Mouse (Mus musculus): ENCODE data around the gene Cgnl1.

Cgnl1 gene

DNA sequence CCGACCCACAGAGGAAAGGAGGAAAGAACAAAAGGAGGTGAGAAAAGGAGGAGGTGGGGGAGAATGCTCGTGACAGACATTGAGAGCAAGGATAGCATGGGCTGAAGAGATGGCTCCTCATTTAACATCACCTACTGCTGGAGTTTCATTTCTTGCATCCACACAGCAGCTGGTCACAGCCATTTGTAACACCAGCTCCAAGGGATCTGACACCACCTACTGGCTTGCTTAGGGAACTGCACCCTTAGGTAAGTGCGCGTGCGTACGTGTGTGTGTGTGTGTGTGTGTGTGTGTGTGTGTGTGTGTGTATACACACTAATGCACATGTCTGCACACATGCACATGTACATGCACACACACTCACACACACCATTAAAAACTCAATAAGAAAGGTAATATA lies 158.4 kb downstream of the Cgnl1 start:
- no peak for TF ChIP-seq GATA4 (IDR thresholded peaks at IDR 0.05; ENCODE audit: insufficient replicate concordance, low read length)

DNA sequence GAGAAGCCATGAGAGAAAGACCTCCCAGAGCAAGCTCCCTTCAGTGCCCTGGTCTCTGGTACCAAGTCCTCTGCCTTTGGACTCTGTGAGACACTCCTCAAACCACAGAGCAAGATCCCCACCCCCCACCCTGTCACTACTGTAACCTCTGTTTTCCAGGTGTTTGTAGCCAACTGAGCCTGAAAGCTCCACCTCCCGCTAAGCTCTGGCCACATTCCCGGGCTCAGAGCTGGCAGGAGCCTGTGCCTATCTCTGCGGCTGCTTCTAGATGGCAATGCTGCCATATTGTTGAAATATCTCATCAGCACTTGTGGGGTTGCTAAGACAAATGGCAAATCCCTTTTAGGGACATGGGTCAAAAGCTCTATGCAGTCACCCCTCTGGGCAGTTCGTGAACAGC lies 159.5 kb downstream of the Cgnl1 start:
- TF ChIP-seq GATA4 (IDR thresholded peaks at IDR 0.05; ENCODE audit: insufficient replicate concordance, low read length), result no peak

DNA sequence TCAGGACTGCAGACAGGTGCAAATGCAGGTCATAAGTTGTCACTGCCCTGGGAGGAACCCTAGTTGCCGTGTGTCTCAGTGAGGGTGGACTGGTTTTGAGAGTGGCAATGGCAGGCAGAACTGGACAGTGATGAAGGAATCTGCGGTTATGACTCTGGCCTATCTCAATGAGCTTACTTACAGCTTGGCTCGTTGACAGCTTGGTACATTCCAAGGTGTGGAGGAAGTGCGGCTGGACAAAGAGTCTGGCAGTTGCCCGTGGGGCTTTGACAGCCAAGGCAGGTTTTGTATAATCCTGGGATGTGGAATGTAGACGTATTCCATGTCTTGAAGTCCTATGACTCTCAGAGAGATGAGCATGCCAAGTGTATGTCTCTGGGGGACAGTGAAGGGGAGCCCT lies 162.4 kb downstream of the Cgnl1 start:
- TF ChIP-seq GATA4 (IDR thresholded peaks at IDR 0.05; ENCODE audit: insufficient replicate concordance, low read length), result no peak

DNA sequence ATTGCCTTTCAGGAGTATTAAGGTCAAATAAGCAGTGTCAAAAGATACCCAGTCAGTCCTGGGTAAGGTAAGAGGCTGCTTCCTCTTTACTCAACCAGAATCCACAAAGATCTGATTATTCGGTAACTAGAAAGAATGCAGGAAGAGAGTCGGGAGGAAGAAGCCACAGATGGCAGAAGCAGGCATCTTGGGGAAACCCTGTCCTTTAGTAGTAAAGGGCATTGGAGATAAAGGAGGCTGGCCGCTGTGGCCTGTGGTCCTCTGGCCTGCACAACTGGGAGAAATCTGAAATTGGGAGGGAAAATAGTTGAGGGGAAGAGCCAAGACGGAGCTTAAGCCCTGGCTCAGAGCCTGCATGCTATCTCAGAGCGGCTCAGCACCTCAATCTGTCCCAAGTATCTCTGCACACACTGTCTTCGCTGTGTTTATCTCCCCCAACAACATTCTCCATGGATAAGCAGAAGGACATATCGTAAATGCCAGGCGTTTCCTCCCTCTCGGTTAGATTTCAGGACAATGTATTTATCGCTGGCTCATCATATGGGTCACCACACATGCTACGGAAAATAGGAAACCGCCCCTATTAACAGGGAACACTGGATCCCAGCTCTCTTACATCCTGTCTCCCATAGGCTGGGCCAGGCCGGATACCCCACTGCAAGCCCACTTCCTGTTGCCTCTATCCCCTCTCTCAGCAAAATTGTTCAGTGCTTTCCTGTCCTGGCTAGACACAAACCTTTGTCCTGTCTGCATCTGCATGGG lies 164.9 kb downstream of the Cgnl1 start:
- peak; percentile 99 for TF ChIP-seq GATA4 (IDR thresholded peaks at IDR 0.05; ENCODE audit: insufficient replicate concordance, low read length)

DNA sequence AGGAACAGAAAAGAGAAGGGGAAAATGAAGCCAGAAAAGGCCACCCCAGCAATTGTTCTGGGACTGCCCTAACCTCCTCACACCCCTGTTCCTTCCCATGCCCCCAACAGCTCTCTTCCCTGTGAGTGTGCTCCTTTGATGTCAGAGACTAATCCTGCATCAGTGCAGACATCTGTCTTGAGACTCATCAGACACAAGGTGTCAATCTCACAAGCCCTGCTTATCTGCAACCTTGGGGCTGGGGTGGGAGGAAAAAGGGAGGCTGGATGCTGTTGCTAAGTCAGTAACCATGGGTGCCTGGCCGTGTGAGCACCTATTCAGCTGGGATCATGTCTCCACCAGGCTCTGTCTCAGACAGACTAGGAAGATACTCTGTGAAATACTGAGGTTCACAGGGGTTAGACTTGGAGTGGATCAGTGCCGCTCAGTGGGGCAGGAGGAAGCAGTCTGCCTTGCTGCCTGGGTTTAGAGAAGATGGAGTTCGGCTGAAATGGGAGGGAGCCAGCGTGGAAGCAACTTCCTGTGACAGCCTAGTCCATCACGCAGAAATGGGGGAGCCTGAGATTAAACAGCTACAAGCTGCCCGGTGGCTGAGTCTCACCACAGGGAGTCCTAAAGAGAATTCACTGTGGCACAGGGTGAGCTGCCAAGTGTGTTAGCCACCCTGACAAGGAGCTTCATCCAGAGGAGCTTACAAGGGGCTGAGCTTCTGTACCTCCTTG lies 166.3 kb downstream of the Cgnl1 start:
- no peak for TF ChIP-seq GATA4 (IDR thresholded peaks at IDR 0.05; ENCODE audit: insufficient replicate concordance, low read length)

DNA sequence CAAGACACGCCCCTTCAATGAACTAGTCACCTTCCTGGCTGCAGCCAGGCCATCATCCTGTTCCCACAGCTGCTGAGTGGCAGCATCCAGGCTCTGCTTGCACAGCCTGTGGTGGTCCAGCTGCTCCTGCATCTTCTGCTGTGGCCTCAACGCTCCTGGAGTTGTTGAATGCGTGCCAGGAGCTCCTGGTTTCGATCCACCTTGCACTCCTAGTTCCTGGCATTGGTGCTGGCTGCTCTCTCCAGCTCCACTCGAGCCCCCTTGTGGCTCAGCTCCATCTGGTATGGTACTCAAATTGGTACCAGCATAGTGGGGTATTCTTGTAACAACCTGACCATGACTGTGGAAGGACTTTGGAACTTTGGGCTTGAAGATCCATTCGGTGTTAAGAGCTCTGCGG lies 171.5 kb downstream of the Cgnl1 start:
- TF ChIP-seq GATA4 (IDR thresholded peaks at IDR 0.05; ENCODE audit: insufficient replicate concordance, low read length), result no peak

DNA sequence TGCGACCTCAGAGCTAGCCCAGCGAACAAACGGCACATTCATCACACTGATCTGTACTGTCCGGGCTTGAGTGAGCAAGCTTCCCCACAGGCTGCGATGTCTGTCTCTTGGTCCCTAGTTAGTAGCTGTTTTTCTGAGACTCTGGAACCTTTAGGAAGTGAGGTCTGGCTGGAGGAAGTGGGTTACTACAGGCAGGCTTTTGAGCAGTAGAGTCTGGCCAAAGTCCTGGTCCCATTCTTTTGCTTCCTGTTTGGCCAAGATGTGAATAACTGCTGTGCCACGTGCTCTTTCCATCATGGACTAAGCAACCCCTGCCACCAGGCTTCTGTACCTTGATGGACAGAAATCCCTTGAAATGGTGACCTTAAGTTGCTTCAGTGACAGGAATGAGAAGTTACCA lies 174.5 kb downstream of the Cgnl1 start:
- TF ChIP-seq GATA4 (IDR thresholded peaks at IDR 0.05; ENCODE audit: insufficient replicate concordance, low read length), result no peak

DNA sequence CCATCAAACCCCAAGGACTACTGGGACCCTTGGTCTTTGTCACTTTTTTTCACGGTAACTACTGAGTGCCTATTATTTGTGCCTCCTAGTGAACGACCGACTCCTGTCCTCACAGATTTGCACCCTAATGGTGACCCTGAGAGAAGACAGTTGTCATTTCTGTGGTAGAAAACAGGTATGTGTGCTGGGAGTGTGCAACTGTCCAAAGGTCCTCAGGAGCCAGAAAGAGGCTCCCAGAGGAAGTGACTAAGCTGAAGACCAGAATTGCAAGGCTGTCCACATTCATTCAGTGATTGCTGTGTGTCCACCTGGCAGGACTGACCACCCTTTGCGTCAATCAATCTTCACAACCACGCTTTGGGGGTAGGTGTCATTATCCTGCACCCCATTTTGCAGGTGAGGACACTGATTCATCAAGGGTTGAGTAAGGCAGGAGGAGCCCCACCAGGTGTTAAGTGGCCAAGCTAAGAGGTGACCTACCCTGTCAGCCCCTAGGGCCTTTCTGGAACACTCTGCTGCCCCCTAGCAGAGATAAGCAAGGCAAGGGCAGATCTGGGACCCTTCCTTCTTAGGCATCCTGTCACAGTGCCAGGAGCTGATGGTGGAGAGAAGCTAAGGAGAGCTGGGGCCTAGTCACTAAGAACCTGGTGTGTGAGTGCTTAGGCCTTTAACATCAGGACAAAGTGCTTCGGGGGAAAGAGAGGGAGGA lies 178.7 kb downstream of the Cgnl1 start:
- TF ChIP-seq GATA4 (IDR thresholded peaks at IDR 0.05; ENCODE audit: insufficient replicate concordance, low read length), result no peak

DNA sequence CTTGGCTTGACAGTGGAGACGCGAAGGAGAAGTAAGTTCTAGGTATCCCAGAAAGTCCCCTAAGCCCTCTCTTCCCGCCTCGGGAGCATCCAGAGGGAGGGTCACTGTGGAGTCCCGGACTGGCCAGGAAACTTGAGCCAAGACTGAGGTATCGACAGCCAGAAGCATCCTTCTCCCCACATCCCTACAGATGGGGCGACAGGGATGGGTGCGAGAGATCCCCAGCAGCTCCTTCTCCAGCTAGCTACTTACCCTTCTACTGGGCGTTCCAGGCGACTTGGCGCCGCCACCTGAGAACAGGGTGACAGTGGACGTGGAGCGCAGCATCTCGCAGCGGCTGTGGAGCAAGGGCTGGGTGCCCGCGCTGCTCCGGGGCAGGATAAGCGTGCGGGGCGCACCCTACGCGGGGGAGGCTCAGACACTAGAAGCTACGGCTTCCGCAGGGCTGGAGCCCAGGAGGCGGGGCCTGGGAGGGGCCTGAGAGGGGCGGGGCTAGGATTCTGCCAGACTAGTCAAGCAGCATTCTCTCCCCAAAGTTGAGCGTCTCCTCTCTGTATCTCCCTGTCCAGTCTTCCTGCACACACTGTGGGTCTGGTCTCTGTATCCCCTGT lies 179.4 kb downstream of the Cgnl1 start, which contains the start of gene Myzap:
TSS of gene Myzap (minus strand) at position 423 of the 611 bp plus-strand sequence.
- TF ChIP-seq GATA4 (IDR thresholded peaks at IDR 0.05; ENCODE audit: insufficient replicate concordance, low read length), result no peak; the same call in 1 of the 2 replicates

DNA sequence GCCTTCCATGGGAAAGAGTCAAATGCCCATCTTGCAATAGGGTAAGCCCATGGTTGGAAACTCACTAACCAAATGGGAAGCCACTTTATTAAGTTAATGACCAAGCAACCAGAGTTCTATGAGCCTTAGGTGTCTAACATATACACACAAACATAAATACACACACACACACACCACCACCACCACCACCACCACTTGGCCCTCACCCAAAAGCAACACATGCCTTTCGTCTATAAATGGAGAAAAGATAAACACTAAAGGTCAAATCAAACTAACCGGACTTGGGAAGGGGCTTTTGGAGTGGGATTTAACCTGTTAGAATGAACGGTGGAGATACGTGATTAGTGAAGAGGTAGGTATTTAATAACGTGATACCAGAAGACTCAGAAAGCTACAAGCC lies 180.3 kb downstream of the Cgnl1 start:
- TF ChIP-seq GATA4 (IDR thresholded peaks at IDR 0.05; ENCODE audit: insufficient replicate concordance, low read length), result no peak

DNA sequence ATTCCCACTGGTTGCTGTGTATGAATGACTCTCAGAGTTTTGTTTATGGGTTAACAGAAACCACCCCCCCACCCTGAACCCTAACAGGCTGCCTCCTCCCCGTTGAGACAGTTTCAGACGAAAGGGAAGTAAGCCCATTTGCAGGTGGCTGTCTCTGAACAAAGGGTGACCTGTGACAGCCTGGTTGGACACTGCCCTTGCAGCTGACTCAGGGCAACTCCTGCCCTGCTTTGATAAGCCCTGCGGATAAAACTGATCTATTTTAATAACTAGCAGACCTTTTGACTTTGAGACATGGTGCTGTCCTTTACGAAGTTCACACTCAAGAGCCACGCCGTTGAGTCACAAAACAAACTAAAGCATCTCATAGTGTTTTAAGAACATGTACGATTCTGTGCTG lies 181.6 kb downstream of the Cgnl1 start:
- TF ChIP-seq GATA4 (IDR thresholded peaks at IDR 0.05; ENCODE audit: insufficient replicate concordance, low read length), result no peak

DNA sequence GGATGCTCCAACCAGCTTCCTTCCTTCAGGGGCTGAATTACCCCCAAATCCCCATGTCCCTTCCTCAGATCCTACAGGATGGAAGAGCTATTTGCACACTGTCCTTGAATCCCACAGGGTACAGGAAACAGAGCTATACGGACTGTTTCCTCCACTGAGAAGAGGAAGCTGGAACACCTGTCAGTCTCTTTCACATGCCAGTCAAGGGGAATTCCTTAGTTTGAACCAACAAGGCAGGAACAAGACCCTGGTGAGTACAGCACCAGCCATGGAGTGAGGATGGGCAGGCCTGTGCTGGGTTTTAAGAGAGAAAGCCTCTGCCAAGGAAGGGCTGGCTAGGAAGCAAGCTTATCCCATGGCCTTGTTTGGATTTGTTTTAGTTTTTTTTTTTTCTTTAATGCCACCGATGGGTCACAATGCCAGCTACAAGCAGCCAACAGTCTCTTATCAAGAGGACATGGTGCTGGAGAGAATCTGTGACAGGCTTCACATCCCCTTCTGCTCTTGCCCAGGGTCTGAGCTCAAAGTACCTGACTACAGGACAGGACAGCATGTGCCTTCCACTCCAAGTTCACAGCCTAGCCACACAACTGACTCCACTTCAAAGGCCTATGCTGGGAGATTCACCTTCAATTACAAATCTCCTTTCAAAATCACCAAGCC lies 182.3 kb downstream of the Cgnl1 start:
- TF ChIP-seq GATA4 (IDR thresholded peaks at IDR 0.05; ENCODE audit: insufficient replicate concordance, low read length), result no peak

DNA sequence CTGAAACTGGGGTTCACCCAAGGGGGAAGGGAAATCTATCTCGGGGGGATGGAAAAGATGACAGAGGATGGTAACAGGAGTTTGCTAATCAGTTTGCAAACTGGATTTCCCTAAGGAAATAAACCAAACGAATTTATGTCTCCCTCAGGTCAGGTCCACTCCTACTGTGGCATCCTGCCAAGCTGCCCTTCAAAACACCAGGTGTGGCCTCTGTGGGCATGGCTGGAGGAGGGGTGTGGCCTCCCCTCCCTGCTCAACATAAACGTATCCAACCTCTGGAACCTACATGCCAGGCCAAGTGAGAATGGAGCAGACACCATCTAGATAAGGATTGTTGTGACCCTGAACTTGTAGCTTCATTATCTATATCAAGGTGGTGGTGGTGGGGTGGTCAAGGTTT lies 185.0 kb downstream of the Cgnl1 start:
- no peak for TF ChIP-seq GATA4 (IDR thresholded peaks at IDR 0.05; ENCODE audit: insufficient replicate concordance, low read length)

DNA sequence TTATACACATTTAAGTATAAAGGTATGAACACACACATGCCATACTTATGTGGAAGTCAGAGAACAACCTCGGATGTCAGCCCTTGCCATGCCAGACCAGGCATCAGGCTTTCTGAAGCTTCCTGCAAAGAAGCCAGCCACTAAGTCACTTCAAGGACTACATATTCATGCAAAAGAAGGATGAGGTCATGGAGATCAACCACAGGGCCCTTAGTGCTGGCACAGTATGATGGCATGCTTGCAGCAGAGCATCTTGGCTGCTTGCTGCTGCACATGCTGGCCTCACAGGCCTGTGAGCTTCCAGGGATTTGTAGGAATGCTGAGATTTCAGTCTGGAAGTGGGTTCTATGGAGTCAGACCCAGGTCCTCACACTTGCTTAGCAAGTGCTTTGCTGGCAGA lies 188.6 kb downstream of the Cgnl1 start:
- no peak for TF ChIP-seq GATA4 (IDR thresholded peaks at IDR 0.05; ENCODE audit: insufficient replicate concordance, low read length)

Measured in liver, adult (tissue).